Mouse (Mus musculus) thymus, postnatal 0 days (tissue): ENCODE data around the gene Sdhaf1. TPM values are rescaled to one million over a fixed set of nuclear protein-coding genes. Genes with fewer than 3 reads are reported as not detected.

ENCODE experiments used
- DNase-seq: peaks from one replicate; pipeline ENCODE4 v3.0.0-alpha.2; 2015; ENCODE audit warnings: low spot score
- polyA plus RNA-seq: library from polyadenylated mRNA; unstranded; fragments of >200 nt; fragmentation: Nextera tagmentation; extraction: Ambion mirVana; gene quantifications from 2 replicates; pipeline ENCODE4 v1.2.1, GENCODE M21; 2015

Sdhaf1 gene
- polyA plus RNA-seq = 19.0 and 22.7 TPM in 2 replicates

DNA sequence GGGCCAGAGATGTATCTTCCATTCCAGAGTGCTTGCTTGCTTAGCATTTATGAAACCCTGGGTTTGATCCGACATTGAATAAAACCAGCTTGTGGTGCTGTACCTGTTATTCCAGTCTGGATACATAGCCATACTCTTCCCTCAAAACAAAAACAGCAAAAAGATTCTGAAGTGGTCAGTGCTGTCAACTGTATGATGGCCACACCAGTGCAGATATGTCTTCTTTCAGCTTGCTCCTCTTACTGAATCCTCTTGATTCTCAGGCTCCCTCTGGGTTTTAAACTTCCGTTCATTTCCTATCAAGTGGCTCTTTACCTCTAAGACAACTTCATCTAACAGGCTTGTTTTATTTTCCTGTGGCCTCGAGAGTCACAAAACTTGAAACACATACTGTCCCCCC, at the start of gene Sdhaf1:
TSS of gene Sdhaf1 (minus strand) at position 101 of the 400 bp plus-strand sequence.
- no peak for DNase-seq

DNA sequence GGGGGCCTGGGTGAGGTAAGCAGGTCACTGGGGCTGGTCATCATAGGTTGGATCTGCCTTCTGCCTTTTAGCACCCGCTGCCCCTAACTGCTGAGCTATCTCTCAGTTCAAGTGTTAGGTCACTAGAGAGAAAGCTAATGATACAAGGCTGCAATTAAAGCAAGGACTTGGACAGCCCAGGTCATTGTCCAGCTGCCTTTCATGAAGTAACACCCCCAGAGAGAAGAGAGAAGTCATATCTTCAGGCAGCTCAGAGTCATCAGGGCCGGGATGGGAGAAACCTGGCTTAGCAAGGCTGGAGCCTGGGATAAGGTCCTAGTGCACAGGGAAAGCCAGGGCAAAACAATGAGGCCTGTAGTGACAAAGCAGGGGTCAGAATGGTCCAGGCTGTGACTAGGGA, 43.8 kb upstream of the Sdhaf1 start:
- no peak for DNase-seq

DNA sequence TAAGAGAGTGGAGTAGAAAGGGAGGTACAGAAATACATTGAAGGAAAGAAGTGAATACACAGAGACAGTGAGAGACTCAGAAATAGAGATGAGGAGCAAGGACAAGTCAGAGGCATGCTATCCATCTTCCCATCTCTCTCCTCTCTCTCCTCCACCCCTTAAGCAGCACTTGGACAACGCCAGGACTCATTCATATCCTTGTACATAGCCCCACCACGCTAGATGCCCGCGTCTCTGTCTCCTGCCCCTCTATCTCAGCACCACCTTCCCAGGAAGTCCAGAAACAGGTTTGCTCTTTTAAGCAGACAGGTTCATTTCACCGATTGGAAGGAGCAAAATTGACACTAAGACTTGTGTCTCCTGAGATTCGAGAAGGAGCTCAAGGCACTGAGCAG, 39.6 kb upstream of the Sdhaf1 start:
- no peak for DNase-seq

DNA sequence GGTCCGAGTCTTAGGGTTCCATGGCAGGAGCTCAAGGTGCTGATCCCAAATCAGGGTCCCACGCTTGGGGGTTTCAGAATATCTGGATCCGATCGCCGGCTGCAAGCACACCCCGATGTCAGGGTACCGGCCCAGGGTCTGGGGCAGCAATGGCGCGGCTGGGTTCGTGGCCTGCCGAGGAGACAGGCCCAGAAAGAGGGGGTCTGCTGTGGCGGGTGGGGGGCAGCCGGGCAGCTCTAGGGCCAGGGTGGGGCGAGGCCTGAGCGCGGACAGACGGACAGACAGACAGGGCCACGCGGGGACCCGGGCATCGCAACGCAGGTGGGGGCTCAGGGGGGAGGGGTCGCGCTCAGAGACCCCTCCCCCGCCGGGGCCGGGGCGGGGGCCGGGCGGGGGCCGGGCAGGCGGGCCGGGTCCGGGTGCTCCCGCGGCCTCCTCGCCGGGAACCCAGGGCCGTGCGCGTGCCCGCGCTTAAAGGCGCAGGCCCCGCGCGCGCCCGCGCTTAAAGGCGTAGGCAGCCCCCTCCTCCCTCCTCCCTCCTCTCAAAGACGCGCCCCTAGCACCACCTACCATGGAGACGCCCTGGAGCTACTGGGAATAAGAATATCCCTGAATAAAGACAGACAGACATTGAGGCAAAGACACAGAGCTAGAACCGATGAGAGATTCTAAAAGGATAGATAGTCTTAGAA, 39.1 kb upstream of the Sdhaf1 start, which contains the start of gene Lrfn3:
TSS of gene Lrfn3 (minus strand) at position 121 of the 692 bp plus-strand sequence.
- DNase-seq = peak; percentile 12

DNA sequence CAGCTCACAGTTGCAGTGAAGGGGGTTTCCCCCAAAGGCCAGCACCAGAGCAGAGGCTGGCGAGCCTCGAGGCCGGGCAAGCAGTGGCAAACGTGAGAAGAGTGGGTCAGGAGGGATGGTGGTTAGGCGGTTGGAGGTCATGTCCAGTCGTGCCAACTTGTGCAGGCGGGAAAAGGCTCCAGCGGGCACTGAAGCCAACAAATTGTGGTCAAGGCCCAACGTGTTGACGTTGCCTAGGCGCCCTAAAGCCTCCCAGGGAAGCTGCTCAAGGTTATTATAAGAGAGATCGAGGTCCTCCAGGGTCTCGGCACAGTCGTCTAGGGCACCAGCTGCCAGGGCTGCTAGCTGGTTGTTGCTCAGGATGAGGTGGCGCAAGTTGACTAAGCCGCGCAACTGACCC, 36.3 kb upstream of the Sdhaf1 start:
- DNase-seq = no peak

DNA sequence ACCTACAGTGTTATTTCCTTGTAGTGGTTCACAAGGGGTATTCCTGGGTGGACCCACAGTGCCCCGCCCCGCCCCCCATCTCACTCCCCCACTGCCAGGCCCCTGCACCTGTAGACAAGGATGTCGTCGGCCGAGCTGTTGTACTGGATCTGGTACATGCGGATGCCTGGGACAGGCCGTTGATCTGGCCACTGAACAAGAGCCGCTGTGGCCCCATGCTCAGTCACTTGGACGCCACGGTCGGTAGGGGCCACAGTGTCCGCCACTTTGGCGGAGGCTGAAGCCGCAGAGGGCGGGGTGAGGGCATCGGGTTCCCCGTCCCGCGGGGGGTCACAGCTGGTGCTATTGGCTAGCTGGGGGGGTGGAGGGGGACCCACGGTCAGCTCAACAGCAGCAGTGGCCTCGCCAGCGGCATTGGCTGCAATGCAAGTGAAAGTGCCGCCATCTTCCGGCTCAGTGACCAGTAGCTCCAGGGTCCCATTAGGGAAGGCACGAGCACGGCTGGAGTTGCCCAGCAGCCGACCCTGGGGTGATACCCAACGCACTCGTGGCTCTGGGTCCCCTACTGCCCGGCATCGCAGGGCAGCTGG, 35.7 kb upstream of the Sdhaf1 start:
- no peak for DNase-seq

DNA sequence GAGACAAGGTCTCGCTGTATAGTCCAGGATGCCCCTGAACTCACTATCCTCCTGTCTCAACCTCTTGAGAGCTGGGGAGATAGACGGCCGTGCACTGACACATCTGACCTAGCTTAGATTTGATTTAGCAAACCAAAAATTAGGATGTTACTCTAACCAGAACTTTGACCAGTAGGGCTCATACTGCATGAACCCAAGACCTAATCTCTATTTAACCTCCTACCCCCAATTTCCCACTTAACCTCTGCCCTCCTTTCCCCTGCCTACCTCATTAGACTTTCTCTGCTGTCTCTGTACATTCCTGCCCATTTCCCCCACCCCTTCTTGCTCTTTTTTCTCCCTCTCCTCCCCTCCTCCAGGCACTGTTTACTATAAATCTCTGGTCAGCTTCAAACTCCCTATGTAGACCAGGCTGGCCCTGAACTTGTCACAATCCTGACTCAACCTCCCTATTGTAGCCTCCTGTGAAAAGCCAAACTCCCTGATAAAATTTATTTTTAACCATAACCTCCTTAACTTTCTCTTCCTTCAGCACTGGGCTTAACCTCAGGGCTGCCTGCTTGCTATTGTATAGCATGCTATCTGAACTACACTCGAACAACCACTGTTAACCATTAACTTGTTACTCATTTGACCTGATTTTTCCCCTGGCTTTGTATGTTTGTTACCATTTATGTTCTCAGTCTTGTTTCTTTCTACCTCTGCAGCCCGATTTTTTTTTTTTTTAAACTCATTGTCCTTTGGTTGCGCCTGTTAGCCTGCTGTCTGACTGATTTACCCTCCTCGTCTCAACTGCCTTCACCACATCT, 34.9 kb upstream of the Sdhaf1 start:
- DNase-seq = no peak

DNA sequence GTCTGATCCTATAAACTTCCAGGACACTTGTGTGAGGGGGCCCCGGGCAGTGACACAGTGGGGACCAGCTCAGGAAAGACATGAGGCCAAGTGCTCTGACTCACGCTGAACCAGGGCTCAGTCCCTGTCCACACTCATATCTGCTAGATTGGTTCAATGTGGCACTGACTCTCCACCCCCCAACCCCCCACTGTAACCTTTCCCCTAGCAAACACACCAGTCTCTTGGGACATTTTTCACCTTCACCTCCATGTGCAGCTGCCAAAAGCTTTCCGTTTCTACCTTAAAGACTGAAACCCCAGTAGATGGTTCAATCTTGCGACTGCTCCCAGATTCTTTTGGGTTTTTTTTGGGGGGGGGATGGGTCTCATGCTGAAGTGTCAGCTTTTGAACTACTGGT, 30.4 kb upstream of the Sdhaf1 start:
- DNase-seq = no peak

DNA sequence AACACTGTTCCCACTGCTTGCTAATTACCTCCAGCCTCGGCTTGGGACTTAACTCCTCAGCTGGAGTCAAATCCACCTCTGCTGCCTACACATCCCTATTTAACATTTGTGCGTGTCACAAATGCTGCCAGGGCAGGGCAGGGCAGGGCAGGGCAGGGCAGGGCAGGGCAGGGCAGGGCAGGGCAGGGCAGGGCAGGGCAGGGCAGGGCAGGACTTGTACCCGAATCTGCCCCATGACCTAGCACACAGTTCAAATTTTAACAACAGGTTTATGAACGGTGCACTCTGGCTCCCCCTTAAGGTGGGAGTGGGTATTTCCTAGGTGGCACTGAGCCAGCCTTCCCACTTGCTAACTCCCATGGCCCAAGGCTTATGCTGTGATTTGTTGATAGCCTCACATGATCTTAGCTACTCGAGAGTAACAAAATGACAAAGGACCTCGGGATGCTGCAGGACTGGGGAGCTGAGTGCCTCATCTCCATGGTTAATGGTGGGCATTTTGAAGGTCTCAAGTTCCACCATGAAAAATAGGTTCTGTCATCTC, 29.7 kb upstream of the Sdhaf1 start:
- peak; percentile 44 for DNase-seq

DNA sequence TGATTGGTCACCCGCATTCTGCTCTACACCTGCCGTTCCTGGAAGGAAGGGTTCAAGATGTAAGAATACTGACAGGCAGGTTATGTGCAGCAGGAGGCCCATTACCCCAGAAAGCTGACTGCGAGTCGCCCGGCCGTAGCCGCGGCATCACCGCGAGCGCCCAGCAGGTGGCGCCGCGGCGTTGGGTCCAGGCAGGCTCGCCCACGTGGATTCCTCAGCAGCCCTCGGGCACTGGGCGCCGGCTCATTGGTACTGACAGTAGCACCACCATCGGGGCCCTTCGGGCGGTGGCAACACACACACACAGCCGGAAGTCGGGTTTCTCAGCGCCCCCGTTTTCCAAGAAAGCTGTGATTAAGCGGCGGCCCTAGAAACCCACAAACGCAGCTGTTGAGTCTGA, 24.1 kb upstream of the Sdhaf1 start:
- DNase-seq = peak; percentile 65

DNA sequence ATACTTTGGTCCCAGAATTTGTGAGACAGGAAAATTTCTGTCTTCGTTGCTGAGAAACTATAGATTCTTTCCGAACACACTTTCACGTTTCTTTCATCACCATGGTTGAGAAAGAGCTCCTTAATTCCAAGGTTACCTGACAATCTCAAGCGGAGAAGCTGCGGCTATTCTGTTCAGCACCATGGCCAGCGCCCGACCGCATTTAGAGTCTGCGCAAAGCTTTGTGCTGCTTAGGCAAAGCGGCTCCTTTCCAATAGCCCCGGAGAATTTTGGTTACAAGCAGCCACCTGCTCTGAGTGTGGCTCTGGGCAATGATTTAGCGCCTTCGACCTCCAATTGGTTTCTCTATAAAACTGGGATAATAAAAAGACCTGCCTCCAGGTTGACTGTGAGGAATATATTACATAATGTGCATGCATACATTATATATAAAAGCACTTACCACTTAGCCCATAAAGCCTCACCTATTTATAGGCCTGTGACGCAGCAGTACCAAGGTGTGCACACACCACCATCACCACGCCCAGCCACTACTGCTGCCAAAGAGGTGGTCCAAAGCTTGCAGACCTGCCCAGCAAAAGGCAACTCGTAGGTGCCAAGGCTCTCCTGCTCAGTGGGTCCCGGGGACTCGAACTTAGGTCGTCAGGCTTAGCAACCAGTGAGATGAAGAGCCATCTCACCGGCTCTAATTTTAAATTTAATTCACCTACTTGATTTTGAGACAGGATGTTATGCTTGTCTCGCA, 23.1 kb upstream of the Sdhaf1 start:
- DNase-seq = peak; percentile 79

DNA sequence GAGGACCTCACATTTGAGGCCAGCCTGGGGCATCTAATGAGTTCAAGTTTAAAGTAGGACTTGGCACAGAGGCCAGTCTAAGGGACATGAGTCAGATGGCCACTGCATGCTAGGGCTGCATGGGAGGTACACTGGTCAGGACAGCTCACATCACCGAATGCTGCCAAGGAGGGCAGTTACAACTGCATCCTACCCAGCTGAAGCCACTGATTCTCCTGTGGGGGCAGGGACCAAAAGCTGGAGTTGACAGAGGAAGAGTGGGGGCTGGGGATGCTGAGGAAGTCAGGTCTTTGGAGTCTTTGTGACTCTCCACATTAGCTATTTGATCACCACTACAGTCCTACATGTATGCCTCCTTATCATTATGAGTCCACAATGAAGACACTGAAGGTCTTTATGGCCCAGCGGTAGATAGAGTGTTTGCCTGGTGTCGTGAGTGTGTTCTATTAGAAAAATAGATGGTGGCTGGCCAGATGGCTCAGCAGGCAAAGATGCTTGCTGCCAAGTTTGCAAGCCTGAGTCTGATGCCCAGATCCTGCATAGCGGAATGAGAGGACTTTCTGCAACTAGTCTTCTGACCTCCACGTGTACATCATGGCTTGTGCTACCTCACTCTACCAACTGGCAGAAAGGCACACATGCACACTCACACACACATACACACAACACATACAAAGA, 15.9 kb upstream of the Sdhaf1 start:
- no peak for DNase-seq

DNA sequence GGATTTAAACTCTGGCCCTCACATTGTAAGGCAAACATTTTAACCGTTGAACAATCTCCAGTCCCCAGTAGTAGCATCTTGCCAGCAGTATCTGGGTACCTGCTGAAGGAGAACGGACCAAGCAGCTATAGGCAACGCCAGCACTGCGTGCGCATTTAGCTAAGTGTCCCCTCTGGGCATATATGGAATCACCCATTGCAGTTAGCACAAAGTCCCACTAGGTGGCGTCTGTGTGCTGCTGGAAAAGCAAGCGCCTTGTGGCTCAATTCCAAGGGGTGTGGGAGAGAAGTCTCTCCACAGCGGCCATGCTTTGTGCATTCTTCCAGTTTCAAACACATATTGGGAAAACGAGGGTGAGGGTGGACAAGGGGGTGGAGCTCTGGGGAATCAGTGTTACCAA, 12.7 kb upstream of the Sdhaf1 start:
- peak; percentile 71 for DNase-seq

DNA sequence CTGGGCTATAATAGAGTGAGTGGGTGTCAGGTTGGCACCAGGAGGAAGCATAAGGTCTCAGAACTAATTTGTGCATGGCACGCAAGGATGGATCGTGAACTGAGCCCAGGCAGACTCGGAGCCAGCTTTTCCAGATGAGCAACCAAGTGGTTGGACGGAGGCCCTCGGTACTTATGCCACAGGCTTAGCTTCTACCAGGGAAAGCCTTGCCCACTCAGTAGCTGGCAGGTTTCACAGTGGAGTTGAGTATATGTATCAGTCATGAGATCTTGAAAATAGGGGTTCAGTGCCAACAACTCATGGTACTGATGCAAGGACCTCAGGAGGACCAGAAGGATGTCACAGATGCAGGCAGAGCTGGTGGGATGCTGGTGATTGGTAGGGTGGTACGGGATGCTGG, 12.0 kb upstream of the Sdhaf1 start:
- no peak for DNase-seq

DNA sequence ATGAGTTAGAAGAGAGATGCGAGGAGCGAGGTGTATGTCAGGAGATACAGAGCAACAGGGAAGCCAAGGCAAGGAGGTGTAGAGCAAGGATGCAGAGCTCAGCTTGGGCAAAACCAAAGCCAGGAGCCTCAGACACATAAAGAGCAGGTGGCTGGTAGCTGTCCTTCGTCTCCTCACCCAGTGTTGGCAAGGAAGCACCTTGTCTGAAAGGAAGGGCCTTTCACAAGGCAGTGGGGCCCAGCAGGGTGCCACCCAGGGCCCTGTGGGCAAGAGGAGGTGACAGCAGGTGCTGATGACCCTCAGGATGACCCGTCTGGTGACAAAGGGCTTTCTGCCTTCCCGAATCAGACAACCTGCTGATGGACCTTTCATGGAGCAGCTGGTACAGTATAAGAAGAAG, 10.9 kb upstream of the Sdhaf1 start:
- DNase-seq = no peak

DNA sequence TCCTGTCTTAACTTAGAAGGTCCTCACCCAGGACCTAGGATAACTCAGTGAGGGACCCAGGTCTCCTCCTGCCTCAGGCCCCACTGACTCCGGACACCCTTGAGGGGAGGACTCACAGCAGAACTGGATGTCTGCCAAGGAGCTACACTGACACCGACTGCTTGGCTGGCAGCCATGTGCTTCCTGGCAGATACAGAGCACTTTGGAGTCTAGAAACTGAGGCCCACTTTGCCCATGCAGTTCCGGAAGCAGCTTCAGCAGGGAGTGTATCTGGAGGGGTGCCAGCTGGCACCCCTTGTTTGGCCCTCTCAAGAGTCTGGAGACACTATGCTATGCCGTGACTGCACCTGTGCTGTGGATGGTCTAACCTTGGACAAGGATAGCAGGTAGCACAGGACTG, 9.7 kb upstream of the Sdhaf1 start:
- DNase-seq = peak; percentile 4

DNA sequence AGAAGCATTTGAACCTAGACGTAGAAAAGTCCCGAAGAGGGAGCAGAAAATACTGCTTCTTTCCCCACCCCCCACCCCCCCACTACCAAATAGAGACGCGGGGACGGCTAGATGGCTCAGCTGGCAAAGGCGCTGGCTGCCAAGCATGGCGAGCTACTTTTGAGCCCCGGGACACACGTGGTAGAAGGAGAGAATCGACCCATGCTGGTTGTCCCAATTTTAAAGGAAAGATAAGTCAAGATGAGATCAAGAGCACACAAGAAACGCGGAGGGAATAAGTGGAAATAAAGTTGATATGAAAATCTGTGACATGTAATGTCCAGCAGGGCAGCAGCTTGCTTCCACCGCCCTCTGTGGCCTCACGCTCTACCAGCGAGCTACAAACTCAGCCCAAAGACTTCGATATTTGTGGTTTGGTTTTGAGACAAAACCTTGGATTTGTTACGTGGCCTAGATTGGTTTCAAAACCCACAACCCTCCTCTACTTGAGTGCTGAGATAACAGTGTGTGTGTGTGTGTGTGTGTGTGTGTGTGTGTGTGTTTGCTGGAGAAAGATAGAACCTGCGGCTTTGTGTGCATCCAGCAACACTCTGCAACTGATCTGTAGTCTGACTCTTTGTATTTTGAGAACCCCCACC, 9.0 kb upstream of the Sdhaf1 start:
- DNase-seq = no peak

DNA sequence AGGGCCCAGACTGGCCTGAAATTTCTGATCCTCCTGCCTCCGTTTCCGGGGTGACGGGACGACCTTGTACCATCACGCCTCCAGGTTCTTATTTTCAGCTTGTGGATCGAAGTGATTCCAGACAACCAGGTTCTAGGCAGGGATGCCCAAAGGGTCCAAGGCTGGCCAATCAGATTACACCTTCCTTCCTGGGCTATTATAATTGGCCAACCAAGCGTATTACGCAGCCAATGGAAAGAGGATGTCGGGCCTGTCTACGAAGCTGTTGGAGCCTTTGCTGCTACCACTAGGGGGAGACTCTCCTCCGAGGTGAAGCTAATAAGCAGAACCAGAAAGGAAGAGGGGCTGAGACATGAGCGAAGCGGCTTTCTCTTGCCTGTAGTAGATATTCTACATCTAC, 8.2 kb upstream of the Sdhaf1 start:
- DNase-seq = peak; percentile 84

DNA sequence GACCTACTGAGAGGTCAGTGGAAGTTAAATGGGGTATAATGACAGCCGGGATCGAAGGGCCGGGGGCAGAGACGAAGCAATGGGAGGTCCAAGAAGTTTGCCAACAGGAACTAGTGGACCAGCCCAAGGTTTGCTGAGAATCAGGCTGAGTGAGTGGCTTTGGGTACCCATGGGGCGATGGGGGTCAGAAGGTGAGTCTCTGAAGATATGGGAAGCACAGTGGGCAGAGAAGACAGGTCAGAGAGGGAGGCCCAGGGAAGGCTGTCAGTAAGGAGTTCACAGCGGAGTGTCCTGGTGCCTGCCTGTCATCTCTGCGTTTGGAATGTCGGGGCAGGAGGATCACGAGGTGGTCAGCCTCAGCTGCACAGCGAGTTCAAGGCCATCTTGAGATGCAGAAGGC, 4.7 kb upstream of the Sdhaf1 start:
- DNase-seq = no peak

DNA sequence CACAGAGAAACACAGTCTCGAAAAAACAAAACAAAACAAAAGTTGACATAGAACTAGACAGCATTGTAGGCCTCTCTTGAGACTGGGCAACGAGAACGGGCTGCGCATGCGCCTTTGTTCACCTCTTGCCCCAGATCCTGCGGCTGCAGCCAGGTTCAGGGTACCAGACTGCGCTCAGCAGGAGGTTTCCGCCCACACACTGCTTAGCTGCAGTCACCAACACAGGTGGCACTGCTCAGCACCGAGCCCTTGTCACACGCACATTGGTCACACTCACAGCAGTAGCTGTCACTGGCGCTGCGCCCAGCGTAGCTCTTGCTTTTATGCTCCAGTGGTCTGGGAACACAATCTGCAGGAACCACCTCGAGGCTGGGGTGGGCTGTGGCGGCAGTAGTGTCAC, 3.4 kb upstream of the Sdhaf1 start:
- DNase-seq = no peak
